Mouse (Mus musculus): ENCODE results near the gene Dgkd. TPM values are rescaled to one million over a fixed set of nuclear protein-coding genes. Genes with fewer than 3 reads are reported as not detected.

Gene Dgkd
- polyA plus RNA-seq, 1 experiment from 2014 or later: 9.1 TPM

DNA sequence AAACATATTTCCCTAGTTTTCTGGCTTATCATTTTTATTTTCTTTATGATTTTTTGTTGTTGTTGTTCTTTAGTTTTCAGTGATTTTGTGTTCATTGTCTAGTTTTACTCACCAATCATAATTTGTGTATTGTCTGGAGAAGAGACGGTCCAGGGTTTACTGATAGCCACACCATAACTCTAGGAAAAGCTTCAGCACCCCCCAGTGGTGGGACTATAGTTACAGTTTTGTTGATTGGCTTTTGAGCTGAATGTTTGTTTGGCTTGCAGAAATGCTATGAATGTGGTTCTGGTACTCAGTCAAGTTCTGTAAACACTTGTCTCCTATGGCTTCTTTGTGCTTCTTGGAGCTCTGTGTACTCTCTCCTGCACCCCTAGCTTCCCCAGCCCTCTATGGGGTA is 69.6 kb downstream of the Dgkd start:
- Histone ChIP-seq H3K4me2 (ENCODE audit: low read depth, low read length) (no peak overlapping the region), H3K27ac (ENCODE audit: low read depth) (no peak overlapping the region), H3K4me1 (ENCODE audit: insufficient read depth) (no peaks in the 10 kb centered on the region), H3K36me3 (replicated peaks; ENCODE audit: insufficient read depth, low read length) (peaks cover 71% of the 10 kb centered on the region), H3K4me3 (ENCODE audit: low read depth, low read length) (no peak overlapping the region), H3K27me3 (ENCODE audit: insufficient read depth, low read length) (no peaks in the 10 kb centered on the region), H3K9ac (replicated peaks) (no peak overlapping the region), H3K9me3 (ENCODE audit: low read length) (no peaks in the 10 kb centered on the region)
- peak; percentile 73 for TF ChIP-seq CTCF (IDR thresholded peaks at IDR 0.05; ENCODE audit: low read depth)
- no peak for TF ChIP-seq EP300 (IDR thresholded peaks at IDR 0.05; ENCODE audit: low read depth)
- WGBS (ENCODE audit: insufficient replicate concordance): 55% methylated on average over 1 of the region's 1 CpGs
- peak; percentile 59 for DNase-seq
- no peak for ATAC-seq

DNA sequence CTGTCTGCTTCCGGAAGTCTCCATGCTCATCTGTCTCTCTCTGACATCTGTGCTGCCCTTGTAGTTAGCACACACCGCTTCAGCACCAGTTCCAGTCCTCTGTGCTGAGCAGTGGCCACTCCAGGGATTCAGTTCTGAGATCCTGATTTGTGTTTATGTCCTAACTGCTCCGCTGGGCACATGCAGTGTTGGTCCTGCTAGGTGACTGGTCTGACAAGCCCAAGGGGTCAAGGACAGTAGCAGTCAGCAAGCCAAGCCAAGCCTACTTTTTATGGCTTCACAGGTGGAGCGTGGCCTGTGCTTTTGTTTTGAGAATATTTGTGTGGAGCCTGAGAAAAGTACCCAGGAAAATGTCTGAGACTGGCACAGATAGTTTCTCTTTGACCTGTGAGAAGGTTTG is 71.8 kb downstream of the Dgkd start:
- ATAC-seq: peak; percentile 31
- no peaks in the 10 kb centered on the region for H3K9me3 ChIP-seq (ENCODE audit: low read length)
- no peak for DNase-seq
- no peaks in the 10 kb centered on the region for H3K27me3 ChIP-seq (ENCODE audit: insufficient read depth, low read length)
- no peak overlapping the region for H3K4me3 ChIP-seq (ENCODE audit: low read depth, low read length)
- H3K36me3 ChIP-seq (replicated peaks; ENCODE audit: insufficient read depth, low read length): peaks cover 63% of the 10 kb centered on the region
- H3K4me1 ChIP-seq (ENCODE audit: insufficient read depth): no peaks in the 10 kb centered on the region
- TF ChIP-seq EP300 (IDR thresholded peaks at IDR 0.05; ENCODE audit: low read depth): no peak
- TF ChIP-seq CTCF (IDR thresholded peaks at IDR 0.05; ENCODE audit: low read depth): no peak
- WGBS (ENCODE audit: insufficient replicate concordance): 83% methylated on average over 4 of the region's 4 CpGs
- no peak overlapping the region for H3K27ac ChIP-seq (ENCODE audit: low read depth)
- H3K4me2 ChIP-seq (ENCODE audit: low read depth, low read length): no peak overlapping the region
- H3K9ac ChIP-seq (replicated peaks): no peak overlapping the region

DNA sequence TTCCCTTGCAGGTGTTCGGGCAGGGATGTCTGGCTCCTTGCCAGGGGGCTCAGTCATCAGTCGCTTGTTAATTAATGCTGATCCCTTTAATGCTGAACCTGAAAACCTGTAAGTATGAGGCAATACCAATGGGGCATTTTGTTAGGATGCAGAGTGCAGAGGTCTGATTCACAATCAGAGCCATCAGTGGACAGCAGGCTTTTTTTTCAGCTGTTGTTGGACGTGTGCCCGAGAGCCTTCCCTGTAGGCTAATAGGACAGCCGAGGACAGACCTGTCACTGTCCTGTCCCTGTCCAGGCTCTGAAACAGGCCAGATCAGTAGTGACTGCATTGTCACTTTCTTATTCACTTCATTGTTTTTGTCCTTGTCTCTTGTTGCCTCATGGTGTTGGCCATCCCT is 76.6 kb downstream of the Dgkd start:
- Histone ChIP-seq H3K36me3 (replicated peaks; ENCODE audit: insufficient read depth, low read length) (peaks cover 66% of the 10 kb centered on the region), H3K9ac (replicated peaks) (no peak overlapping the region), H3K27me3 (ENCODE audit: insufficient read depth, low read length) (no peaks in the 10 kb centered on the region), H3K9me3 (ENCODE audit: low read length) (no peaks in the 10 kb centered on the region), H3K27ac (ENCODE audit: low read depth) (no peak overlapping the region), H3K4me3 (ENCODE audit: low read depth, low read length) (no peak overlapping the region), H3K4me2 (ENCODE audit: low read depth, low read length) (no peak overlapping the region), H3K4me1 (ENCODE audit: insufficient read depth) (no peaks in the 10 kb centered on the region)
- ATAC-seq: peak; percentile 88
- 69% methylated on average over 5 of the region's 5 CpGs for WGBS (ENCODE audit: insufficient replicate concordance)
- peak; percentile 74 for DNase-seq
- TF ChIP-seq EP300 (IDR thresholded peaks at IDR 0.05; ENCODE audit: low read depth): no peak
- no peak for TF ChIP-seq CTCF (IDR thresholded peaks at IDR 0.05; ENCODE audit: low read depth)

DNA sequence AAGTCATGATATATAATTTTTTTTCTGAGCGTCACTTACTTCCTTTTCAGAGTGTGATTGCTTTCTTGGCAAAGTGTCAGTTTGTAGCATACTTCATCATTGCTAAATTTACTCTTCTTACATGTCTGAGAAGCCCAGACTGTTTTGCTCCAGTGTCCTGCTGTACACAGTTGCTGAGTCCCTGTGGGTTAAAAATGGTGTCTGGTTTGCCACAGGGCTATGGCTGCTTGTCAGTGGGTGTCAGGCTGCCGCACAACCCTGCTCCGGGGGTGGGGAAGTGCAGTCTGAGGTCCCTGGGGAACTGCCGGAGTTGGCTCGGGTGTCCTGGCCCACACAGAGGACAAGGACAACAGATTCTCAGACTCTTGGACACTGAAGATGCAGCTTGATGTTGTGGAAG is 80.0 kb downstream of the Dgkd start:
- no peak for DNase-seq
- H3K9me3 ChIP-seq (ENCODE audit: low read length): no peaks in the 10 kb centered on the region
- TF ChIP-seq EP300 (IDR thresholded peaks at IDR 0.05; ENCODE audit: low read depth) (no peak), CTCF (IDR thresholded peaks at IDR 0.05; ENCODE audit: low read depth) (no peak)
- no peak overlapping the region for H3K4me2 ChIP-seq (ENCODE audit: low read depth, low read length)
- 72% methylated on average over 5 of the region's 5 CpGs for WGBS (ENCODE audit: insufficient replicate concordance)
- peaks cover 67% of the 10 kb centered on the region for H3K36me3 ChIP-seq (replicated peaks; ENCODE audit: insufficient read depth, low read length)
- no peak overlapping the region for H3K9ac ChIP-seq (replicated peaks)
- no peaks in the 10 kb centered on the region for H3K27me3 ChIP-seq (ENCODE audit: insufficient read depth, low read length)
- no peaks in the 10 kb centered on the region for H3K4me1 ChIP-seq (ENCODE audit: insufficient read depth)
- no peak overlapping the region for H3K4me3 ChIP-seq (ENCODE audit: low read depth, low read length)
- no peak overlapping the region for H3K27ac ChIP-seq (ENCODE audit: low read depth)
- no peak for ATAC-seq

DNA sequence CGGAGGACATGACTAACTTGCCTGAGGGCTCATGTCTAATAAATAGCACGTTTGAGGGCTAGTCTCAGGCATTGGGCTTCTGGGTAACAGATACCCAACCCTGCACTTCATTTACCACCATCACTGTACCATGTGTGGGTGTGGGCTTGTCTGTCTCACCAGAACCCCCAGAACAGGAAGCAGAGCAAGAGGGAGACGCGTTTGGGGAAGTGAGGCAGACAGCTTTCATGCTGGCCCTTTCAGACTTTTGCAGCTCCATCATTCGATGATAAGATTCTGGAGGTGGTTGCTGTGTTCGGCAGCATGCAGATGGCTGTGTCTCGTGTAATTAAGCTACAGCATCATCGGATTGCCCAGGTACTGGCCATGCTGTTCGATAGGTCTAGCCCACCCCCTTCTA is 82.0 kb downstream of the Dgkd start:
- Histone ChIP-seq H3K9ac (replicated peaks) (no peak overlapping the region), H3K27ac (ENCODE audit: low read depth) (no peak overlapping the region), H3K4me1 (ENCODE audit: insufficient read depth) (no peaks in the 10 kb centered on the region), H3K36me3 (replicated peaks; ENCODE audit: insufficient read depth, low read length) (peaks cover 76% of the 10 kb centered on the region), H3K4me2 (ENCODE audit: low read depth, low read length) (no peak overlapping the region), H3K9me3 (ENCODE audit: low read length) (no peaks in the 10 kb centered on the region), H3K27me3 (ENCODE audit: insufficient read depth, low read length) (no peaks in the 10 kb centered on the region), H3K4me3 (ENCODE audit: low read depth, low read length) (no peak overlapping the region)
- no peak for ATAC-seq
- WGBS (ENCODE audit: insufficient replicate concordance): 54% methylated on average over 9 of the region's 9 CpGs
- TF ChIP-seq CTCF (IDR thresholded peaks at IDR 0.05; ENCODE audit: low read depth) (no peak), EP300 (IDR thresholded peaks at IDR 0.05; ENCODE audit: low read depth) (no peak)
- DNase-seq: no peak

DNA sequence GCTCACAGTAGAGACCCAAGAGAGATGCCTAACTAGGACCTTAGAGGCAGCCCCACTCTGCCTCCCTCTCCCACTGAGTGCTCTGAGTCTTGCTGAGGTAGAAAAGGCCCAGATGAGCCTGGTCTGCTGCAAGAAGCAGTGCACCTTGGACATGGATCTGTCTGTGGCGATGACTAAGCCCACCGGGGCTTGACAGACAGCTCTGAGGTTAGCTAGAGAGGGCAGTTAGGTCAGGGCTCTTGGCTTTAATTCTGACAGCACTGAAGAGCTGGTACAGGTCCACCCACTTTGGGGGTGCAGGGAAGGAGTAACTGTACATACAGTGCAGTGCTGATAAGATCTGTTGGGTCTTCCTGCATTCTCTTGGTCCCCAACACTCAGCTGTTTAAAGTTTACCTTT is 82.5 kb downstream of the Dgkd start:
- ATAC-seq (no peak), DNase-seq (no peak)
- no peak overlapping the region for H3K27ac ChIP-seq (ENCODE audit: low read depth)
- no peak overlapping the region for H3K4me3 ChIP-seq (ENCODE audit: low read depth, low read length)
- H3K36me3 ChIP-seq (replicated peaks; ENCODE audit: insufficient read depth, low read length): peaks cover 78% of the 10 kb centered on the region
- H3K9me3 ChIP-seq (ENCODE audit: low read length): no peaks in the 10 kb centered on the region
- H3K4me1 ChIP-seq (ENCODE audit: insufficient read depth): no peaks in the 10 kb centered on the region
- H3K27me3 ChIP-seq (ENCODE audit: insufficient read depth, low read length): no peaks in the 10 kb centered on the region
- 40% methylated on average over 2 of the region's 2 CpGs for WGBS (ENCODE audit: insufficient replicate concordance)
- no peak overlapping the region for H3K4me2 ChIP-seq (ENCODE audit: low read depth, low read length)
- TF ChIP-seq CTCF (IDR thresholded peaks at IDR 0.05; ENCODE audit: low read depth) (no peak), EP300 (IDR thresholded peaks at IDR 0.05; ENCODE audit: low read depth) (no peak)
- H3K9ac ChIP-seq (replicated peaks): no peak overlapping the region

DNA sequence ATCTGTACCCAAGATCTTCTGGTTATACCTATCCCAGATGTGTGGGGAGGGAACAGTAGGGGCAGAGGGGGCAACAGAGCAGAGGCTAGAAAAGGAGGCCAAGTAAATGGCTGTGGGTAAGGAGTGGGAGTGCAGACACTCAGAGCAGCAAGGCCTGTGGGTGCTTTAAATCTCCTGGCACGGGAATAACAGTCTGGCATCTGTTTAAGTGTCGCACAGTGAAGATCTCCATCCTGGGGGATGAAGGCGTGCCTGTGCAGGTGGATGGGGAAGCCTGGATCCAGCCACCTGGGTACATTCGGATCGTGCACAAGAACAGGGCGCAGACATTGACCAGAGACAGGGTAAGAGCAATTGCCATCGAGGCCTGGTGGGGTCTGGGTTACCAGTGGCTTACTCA is 83.0 kb downstream of the Dgkd start:
- Histone ChIP-seq H3K4me1 (ENCODE audit: insufficient read depth) (no peaks in the 10 kb centered on the region), H3K4me2 (ENCODE audit: low read depth, low read length) (no peak overlapping the region), H3K4me3 (ENCODE audit: low read depth, low read length) (no peak overlapping the region), H3K27ac (ENCODE audit: low read depth) (no peak overlapping the region), H3K9ac (replicated peaks) (no peak overlapping the region), H3K36me3 (replicated peaks; ENCODE audit: insufficient read depth, low read length) (peaks cover 80% of the 10 kb centered on the region), H3K27me3 (ENCODE audit: insufficient read depth, low read length) (no peaks in the 10 kb centered on the region), H3K9me3 (ENCODE audit: low read length) (no peaks in the 10 kb centered on the region)
- ATAC-seq: no peak
- 86% methylated on average over 7 of the region's 7 CpGs for WGBS (ENCODE audit: insufficient replicate concordance)
- DNase-seq: no peak
- TF ChIP-seq EP300 (IDR thresholded peaks at IDR 0.05; ENCODE audit: low read depth) (no peak), CTCF (IDR thresholded peaks at IDR 0.05; ENCODE audit: low read depth) (no peak)

Measured in liver, postnatal 0 days (tissue).